Mouse (Mus musculus) CD4-positive, CD25-positive, alpha-beta regulatory T cell (primary cell): ENCODE measurements around the gene Brdt. TPM values are rescaled to one million over a fixed set of nuclear protein-coding genes. Genes with fewer than 3 reads are reported as not detected.

Experiments used
- polyA plus RNA-seq: library from polyadenylated mRNA; unstranded; fragments of 100-300 nt; shearing (Covaris generic); gene quantifications from one replicate; pipeline ENCODE4 v1.2.1, GENCODE M21; 2017

Gene Brdt
- 0.57 TPM for polyA plus RNA-seq

DNA sequence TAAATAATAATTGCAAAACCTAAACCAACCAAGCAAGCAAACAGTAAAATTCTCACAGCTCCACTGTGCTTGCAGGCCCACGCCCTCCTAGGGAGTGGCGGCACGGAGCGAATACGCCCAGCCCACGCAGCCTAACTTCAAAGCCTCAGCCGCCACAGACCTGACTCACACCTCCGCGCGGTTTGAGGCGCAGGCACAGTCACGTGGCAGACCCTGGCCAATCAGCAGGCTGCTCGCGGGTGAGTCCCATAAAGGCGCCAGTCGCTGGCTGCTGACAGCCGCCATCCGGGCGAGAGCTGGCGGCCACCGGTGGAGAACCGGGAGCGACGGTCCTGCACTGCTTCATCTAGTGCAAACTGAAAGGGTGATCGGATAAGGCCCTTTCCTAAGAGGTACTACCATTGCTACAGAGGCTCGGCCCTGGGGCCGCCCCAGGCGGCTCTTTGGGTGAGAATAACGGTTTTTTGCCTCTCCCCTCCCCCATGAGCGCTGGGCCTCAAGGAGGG, at the start of gene Brdt:
TSS of gene Brdt (plus strand) at position 244 of the 506 bp plus-strand sequence.

DNA sequence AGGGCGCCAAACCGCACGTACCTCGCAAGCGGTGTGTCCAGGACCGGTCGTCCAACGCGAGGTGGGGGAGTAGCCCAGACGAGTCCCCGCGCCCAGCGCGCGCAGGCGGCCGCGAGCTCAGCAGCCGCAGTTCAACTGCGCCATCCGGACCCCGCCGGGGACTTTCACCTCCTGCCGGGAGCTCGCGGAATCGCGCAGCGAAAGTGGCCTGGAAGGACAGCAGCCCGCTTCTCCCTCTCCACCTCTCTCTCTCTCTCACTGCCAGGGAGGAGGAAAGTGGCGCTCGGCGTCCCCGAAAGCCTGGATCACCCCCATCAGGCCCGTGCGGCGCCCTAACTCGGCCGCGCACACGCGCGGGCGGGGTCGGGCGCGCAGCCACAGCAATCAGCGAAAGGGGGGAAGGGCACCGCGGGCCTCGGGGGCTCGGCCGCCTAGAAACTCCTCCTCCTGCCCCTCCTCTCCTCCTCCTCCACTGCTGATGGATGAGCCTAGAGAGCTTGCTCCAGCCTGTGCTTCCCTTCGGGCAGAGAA, 41.7 kb upstream of the Brdt start, which contains the start of gene Tgfbr3:
TSS of gene Tgfbr3 (minus strand) at position 396 of the 531 bp plus-strand sequence.

DNA sequence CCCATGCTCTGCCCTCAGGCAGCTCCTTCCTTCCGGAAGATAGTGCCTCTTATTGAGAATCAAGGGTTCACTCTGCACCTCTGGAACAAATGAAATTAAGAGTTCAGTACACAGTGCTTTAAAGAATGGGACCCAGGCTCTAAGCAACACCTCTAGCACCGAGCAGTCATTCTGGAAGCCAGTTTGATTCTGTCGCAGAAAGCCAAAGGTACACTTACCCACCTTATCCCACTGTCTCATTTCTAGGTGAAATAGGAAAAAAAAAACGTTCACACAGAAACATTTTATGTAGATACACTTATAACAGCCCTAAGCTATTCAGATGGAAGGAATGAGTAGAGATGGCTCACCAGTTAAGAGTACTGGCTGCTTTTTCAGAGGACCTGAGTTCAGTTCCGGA, 71.5 kb downstream of the Brdt start, which contains the start of gene Ephx4:
TSS of gene Ephx4 (plus strand) at position 301 of the 400 bp plus-strand sequence.

DNA sequence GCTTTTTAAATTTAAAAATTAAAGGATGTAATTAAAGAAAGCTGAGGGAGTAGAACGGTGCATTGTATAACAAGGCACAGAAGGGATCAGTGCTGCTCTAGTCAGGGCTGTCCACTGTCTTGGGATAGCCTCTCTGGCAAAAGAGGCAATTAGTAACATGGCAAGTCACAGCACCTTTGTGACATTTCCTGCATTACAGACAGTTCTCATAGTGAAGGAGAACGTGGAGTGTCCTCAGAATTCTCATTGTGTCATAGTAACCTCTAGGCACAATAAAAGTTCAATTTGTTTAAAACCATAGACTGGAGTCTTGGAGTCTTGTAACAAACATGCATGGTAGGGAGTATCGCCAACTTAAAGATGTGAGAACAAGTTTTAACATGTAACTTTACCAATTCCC, 100.3 kb downstream of the Brdt start, which contains the start of gene Lpcat2b:
TSS of gene Lpcat2b (plus strand) at position 301 of the 400 bp plus-strand sequence.

Other genes with a start within 250 kb of the Brdt start
- 13.3 TPM for gene Tgfbr3, start 41.5 kb upstream of the Brdt start, polyA plus RNA-seq
- gene Ephx4, start 71.6 kb downstream of the Brdt start, polyA plus RNA-seq, result 2.3 TPM
- gene Lpcat2b, start 100.4 kb downstream of the Brdt start, polyA plus RNA-seq, result not detected
- 7.9 TPM for gene Btbd8, start 106.8 kb downstream of the Brdt start, polyA plus RNA-seq
- gene Gm42669, start 176.5 kb downstream of the Brdt start, polyA plus RNA-seq, result 0.35 TPM
- gene 1700028K03Rik, start 203.6 kb downstream of the Brdt start, polyA plus RNA-seq, result 0.19 TPM